Mouse (Mus musculus) midbrain, embryonic 11.5 days (tissue): ENCODE results near the gene Htra3. TPM values are rescaled to one million over a fixed set of nuclear protein-coding genes. Genes with fewer than 3 reads are reported as not detected.

ENCODE experiments used
- ATAC-seq: fragments of 200-750 bp; cut with Nextera tagmentation; 2 replicates; pipeline ENCODE4 v1.8.0; 2017; ENCODE audit warnings: moderate TSS enrichment, moderate library complexity; ENCODE audit not compliant: low FRiP score
- DNase-seq: peaks from one replicate; pipeline ENCODE4 v3.0.0; 2015; ENCODE audit warnings: low spot score; ENCODE audit errors: missing footprints
- H3K27ac ChIP-seq: fragments of 300-500 bp; sonication (generic); 2 replicates; pipeline ENCODE4 v1.5.1; 2014; ENCODE audit warnings: low read depth, low read length
- H3K27me3 ChIP-seq: fragments of 300-500 bp; sonication (generic); 2 replicates; pipeline ENCODE4 v1.6.1; 2014; ENCODE audit warnings: mild to moderate bottlenecking, low read length, moderate library complexity, mixed read lengths; ENCODE audit not compliant: control insufficient read depth, insufficient read depth
- H3K36me3 ChIP-seq: fragments of 300-500 bp; sonication (generic); 2 replicates; pipeline ENCODE4 v1.6.1; 2014; ENCODE audit warnings: mild to moderate bottlenecking, low read length, moderate library complexity, mixed read lengths; ENCODE audit not compliant: control insufficient read depth, insufficient read depth
- H3K4me1 ChIP-seq: fragments of 300-500 bp; sonication (generic); 2 replicates; pipeline ENCODE4 v1.6.1; 2014; ENCODE audit warnings: low read length; ENCODE audit not compliant: control insufficient read depth, insufficient read depth
- H3K4me2 ChIP-seq: fragments of 300-500 bp; sonication (generic); 2 replicates; pipeline ENCODE4 v1.6.1; 2014; ENCODE audit warnings: mild to moderate bottlenecking, moderate library complexity
- H3K4me3 ChIP-seq: fragments of 300-500 bp; sonication (generic); 2 replicates; pipeline ENCODE4 v1.5.1; 2014; ENCODE audit warnings: low read depth, low read length
- H3K9ac ChIP-seq: fragments of 300-500 bp; sonication (generic); 2 replicates; pipeline ENCODE4 v1.6.1; 2014; ENCODE audit warnings: low read length
- H3K9me3 ChIP-seq: fragments of 300-500 bp; sonication (generic); 2 replicates; pipeline ENCODE4 v1.6.1; 2016; ENCODE audit warnings: low read length; ENCODE audit not compliant: control insufficient read depth
- WGBS: fragments of 180-500 bp; shearing (Covaris S2); extraction: QIAGEN DNeasy Blood & Tissue Kit; methylation state at CpG from one replicate; pipeline ENCODE4 v1.1.7; 2014; 5-methylcytosine and 5-hydroxymethylcytosine counted together
- polyA plus RNA-seq: library from polyadenylated mRNA; unstranded; fragments of >200 nt; fragmentation: Nextera tagmentation; extraction: Ambion mirVana; gene quantifications from 2 replicates; pipeline ENCODE4 v1.2.1, GENCODE M21; 2014

Htra3 gene
- polyA plus RNA-seq, 1 experiment from 2014 or later = 7.6 TPM

DNA sequence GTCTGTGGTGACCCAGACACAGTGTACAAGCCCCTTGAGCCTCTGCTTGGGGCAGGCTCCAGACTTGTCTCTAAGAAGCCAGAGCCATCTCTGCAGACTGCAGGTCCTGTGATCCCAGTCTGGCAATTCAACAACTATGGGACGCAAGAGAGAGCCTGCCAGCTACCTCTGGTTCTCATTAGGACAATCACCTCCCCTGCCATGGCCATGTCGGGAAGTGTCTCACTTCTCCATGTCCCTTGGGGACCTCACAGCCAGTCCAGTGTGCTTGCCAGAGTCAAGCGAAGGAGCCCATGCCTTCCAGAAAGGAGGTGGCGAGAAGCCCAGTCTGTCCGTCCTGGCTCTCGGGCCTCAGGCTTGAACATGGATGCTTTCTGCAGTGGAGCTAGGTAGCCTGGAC, 46.7 kb downstream of the Htra3 start:
- H3K36me3 ChIP-seq = no peaks in the 10 kb centered on the region
- DNase-seq = no peak
- no peak overlapping the region for H3K27ac ChIP-seq
- no peaks in the 10 kb centered on the region for H3K9me3 ChIP-seq
- H3K4me3 ChIP-seq = no peak overlapping the region
- no peak for ATAC-seq
- no peak overlapping the region for H3K4me2 ChIP-seq
- H3K27me3 ChIP-seq = no peaks in the 10 kb centered on the region
- H3K9ac ChIP-seq = no peak overlapping the region
- 90% methylated on average over 6 of the region's 6 CpGs for WGBS
- H3K4me1 ChIP-seq = no peaks in the 10 kb centered on the region

DNA sequence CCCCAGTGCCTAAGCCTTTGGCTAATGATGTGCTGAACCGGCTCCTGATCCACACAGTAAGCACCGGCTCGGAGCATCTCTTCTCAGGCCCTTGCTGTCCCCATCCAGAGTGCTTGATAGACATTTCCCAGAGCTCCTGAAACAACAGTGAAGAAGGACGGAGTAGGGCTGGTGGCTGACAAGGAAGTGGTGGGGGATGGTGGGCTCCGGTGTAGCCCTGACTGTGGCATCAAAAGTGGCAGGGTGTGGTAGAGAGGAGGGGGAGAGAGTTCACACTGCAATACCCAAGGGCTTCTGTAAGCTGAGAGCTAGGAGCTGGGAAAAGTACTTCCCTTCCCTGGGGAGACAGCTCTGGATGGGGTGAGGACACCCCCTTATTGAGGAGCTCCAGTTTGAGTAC, 47.8 kb downstream of the Htra3 start:
- Histone ChIP-seq H3K9ac (no peak overlapping the region), H3K36me3 (no peaks in the 10 kb centered on the region), H3K4me1 (no peaks in the 10 kb centered on the region), H3K27ac (no peak overlapping the region), H3K27me3 (no peaks in the 10 kb centered on the region), H3K9me3 (no peaks in the 10 kb centered on the region), H3K4me3 (no peak overlapping the region), H3K4me2 (no peak overlapping the region)
- no peak for ATAC-seq
- WGBS = 84% methylated on average over 5 of the region's 5 CpGs
- DNase-seq = no peak

DNA sequence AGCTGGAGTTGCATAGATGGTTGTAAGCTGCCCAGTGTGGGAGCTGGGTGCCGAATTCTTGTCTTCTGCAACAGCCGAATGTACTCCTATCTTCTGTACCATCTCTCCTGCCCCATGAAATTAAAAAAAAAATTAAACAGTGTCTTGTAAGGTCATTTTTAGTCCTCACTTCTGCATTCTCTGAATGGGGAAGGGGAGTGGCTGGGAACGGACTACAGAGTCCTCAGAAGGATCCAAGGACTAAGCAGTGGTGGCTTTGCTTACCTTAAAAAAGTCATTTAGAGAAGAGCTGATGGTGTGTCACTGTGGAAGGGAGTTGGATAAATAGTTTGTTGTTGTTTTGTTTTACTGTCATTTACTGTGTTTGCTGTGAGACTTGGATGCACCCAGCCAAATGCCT, 48.4 kb downstream of the Htra3 start:
- ATAC-seq = no peak

DNA sequence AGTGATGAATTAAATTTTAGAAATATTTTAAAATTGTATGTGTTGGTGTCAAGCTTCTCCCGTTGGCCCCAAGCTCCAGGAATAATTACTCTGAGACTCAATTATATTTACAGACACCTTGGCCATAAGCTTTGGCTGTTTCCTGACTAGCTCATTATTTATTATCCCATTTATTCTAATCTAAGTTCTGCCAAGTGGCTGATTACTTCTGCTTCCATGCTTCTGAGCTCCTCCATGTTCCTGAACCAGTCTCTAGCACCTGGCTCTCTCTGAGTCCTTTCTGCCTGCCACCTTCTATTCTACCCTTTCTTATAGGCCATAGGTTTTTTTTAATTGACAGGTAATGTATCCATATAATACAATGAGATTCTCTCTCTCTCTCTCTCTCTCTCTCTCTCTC, 48.9 kb downstream of the Htra3 start:
- H3K27ac ChIP-seq = no peak overlapping the region
- WGBS = 100% methylated on average over 1 of the region's 1 CpGs
- H3K27me3 ChIP-seq = no peaks in the 10 kb centered on the region
- H3K9me3 ChIP-seq = no peaks in the 10 kb centered on the region
- H3K4me2 ChIP-seq = no peak overlapping the region
- no peak for DNase-seq
- no peak overlapping the region for H3K9ac ChIP-seq
- H3K4me3 ChIP-seq = no peak overlapping the region
- H3K36me3 ChIP-seq = no peaks in the 10 kb centered on the region
- ATAC-seq = no peak
- H3K4me1 ChIP-seq = no peaks in the 10 kb centered on the region

More for the DNA sequence above, 48.4 kb downstream of the Htra3 start:
- Histone ChIP-seq H3K27me3 (no peaks in the 10 kb centered on the region), H3K4me2 (no peak overlapping the region), H3K4me1 (no peaks in the 10 kb centered on the region), H3K9ac (no peak overlapping the region), H3K27ac (no peak overlapping the region), H3K4me3 (no peak overlapping the region), H3K36me3 (no peaks in the 10 kb centered on the region), H3K9me3 (no peaks in the 10 kb centered on the region)
- no peak for DNase-seq
- WGBS = 75% methylated on average over 3 of the region's 3 CpGs

DNA sequence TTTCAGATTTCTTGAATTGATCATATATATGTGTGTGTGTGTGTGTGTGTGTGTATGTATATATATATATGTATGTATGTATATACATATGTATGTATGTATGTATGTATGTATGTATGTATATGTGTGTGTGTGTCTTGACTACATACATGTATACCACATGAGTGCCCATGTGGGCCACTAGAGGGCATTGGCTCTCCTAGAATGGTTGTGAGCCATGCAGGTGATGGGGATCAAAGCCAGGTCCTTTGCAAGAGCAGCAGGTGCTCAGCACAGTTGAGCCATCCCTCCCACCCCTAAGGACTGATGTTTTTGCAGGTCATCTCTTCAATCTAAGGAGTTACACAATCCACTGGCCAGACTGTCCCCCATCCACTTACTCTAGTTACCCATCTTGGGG, 50.2 kb downstream of the Htra3 start:
- H3K36me3 ChIP-seq = no peaks in the 10 kb centered on the region
- no peaks in the 10 kb centered on the region for H3K9me3 ChIP-seq
- no peaks in the 10 kb centered on the region for H3K4me1 ChIP-seq
- H3K27ac ChIP-seq = no peak overlapping the region
- ATAC-seq (no peak), DNase-seq (no peak)
- no peak overlapping the region for H3K4me2 ChIP-seq
- no peak overlapping the region for H3K9ac ChIP-seq
- no peak overlapping the region for H3K4me3 ChIP-seq
- H3K27me3 ChIP-seq = no peaks in the 10 kb centered on the region

DNA sequence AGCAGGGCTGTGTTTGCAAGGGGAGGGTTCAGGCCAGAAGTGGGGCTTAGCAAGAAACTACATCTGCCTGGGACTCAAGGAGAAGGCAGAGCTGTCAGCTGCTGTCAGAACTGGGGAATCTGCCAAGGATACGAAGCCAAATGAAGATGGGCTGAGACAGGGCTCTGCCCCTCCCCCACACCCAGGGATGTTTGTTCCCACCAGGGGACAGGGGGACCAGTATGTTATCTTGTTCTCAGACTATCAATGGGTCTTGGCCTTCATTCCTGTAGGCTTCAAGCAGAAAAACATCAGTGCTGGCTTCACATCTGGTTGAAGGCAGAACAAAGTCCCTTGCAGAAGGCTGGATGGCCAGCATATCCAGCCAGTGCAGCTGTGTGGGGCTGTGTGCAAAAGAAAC, 50.9 kb downstream of the Htra3 start:
- no peak overlapping the region for H3K4me3 ChIP-seq
- WGBS = 41% methylated on average over 1 of the region's 1 CpGs

DNA sequence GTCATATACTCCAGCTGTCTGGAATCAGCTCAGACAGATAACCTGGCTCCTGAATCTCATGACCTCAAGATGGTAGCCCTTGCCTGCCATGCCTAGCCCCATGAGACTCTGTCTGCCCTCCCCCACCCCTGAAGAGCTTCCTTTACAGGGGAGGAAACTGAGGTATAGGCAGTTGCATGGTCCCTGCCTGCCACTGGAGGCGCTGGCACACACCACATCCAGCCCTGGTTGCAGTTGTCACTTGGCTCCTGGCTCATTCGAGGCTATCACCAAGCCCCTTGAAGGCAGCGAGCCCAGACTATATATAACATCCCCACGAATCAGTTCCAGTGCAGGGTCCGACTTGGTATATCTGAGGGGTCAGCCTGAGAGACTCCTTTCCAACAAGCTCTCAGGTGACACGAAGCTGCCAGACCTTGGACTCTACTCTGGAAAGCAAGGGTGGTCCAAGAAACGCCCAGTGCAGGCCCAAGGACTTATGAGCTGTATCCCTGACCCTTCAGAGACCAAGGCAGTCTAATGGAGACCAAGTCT, 52.2 kb downstream of the Htra3 start:
- H3K27ac ChIP-seq = no peak overlapping the region
- DNase-seq (no peak), ATAC-seq (no peak)
- no peak overlapping the region for H3K4me3 ChIP-seq
- no peak overlapping the region for H3K9ac ChIP-seq
- no peaks in the 10 kb centered on the region for H3K9me3 ChIP-seq
- no peaks in the 10 kb centered on the region for H3K36me3 ChIP-seq
- no peaks in the 10 kb centered on the region for H3K4me1 ChIP-seq
- no peaks in the 10 kb centered on the region for H3K27me3 ChIP-seq
- H3K4me2 ChIP-seq = no peak overlapping the region
- 65% methylated on average over 7 of the region's 7 CpGs for WGBS

More for the DNA sequence above, 50.9 kb downstream of the Htra3 start:
- no peak overlapping the region for H3K4me2 ChIP-seq
- DNase-seq (no peak), ATAC-seq (no peak)
- no peaks in the 10 kb centered on the region for H3K4me1 ChIP-seq
- H3K36me3 ChIP-seq = no peaks in the 10 kb centered on the region
- H3K27me3 ChIP-seq = no peaks in the 10 kb centered on the region
- no peaks in the 10 kb centered on the region for H3K9me3 ChIP-seq
- no peak overlapping the region for H3K9ac ChIP-seq
- no peak overlapping the region for H3K27ac ChIP-seq

DNA sequence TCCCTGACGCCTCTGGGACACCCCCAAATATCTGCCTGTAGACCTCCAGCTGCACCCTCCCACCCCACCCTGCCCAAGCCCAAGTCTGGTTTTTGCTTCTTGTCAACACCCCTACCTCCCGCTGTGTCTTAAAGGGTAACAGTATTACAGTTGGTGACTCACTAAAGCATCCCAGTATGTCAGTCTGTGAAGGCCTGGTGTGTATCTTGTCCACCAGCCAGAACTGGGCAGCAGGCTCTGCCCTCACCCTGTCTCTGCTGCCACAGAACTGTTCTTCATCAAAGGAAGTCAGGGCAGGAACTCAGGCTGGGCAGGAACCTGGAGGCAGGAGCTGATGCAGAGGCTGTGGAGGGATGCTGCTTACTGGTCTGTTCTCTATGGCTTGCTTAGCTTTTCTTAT, 53.2 kb downstream of the Htra3 start:
- H3K27ac ChIP-seq = no peak overlapping the region
- no peak for ATAC-seq
- 88% methylated on average over 2 of the region's 2 CpGs for WGBS

DNA sequence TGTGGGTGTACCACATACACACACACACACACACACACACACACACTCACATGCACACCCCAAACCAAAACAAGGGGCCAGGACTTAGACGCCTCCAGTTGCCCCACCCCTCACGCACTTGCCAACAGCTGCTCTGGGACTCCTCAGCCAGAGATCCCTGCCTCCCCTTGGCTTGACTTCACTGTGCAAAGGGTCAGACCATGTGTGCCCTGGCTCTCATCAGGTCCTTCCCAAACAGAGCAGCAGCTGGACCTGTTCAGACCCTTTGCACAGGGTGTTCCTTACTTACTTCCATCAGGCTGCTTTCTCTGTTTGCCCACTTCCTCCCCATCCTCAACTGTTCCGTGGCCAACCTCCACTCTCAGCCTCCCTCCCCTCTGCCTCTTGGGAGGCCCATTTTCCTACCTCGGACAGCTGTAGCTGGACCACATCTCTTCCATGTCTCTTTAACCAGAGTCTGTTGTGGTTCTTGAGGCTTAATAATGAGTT, 54.8 kb downstream of the Htra3 start:
- no peak overlapping the region for H3K9ac ChIP-seq
- H3K4me2 ChIP-seq = no peak overlapping the region
- no peak for ATAC-seq
- 81% methylated on average over 4 of the region's 4 CpGs for WGBS
- no peaks in the 10 kb centered on the region for H3K4me1 ChIP-seq
- no peaks in the 10 kb centered on the region for H3K9me3 ChIP-seq
- no peaks in the 10 kb centered on the region for H3K36me3 ChIP-seq
- H3K4me3 ChIP-seq = no peak overlapping the region
- H3K27ac ChIP-seq = no peak overlapping the region
- no peak for DNase-seq
- H3K27me3 ChIP-seq = no peaks in the 10 kb centered on the region

More for the DNA sequence above, 53.2 kb downstream of the Htra3 start:
- H3K4me2 ChIP-seq = no peak overlapping the region
- H3K4me1 ChIP-seq = no peaks in the 10 kb centered on the region
- no peaks in the 10 kb centered on the region for H3K36me3 ChIP-seq
- no peaks in the 10 kb centered on the region for H3K9me3 ChIP-seq
- no peak for DNase-seq
- no peaks in the 10 kb centered on the region for H3K27me3 ChIP-seq
- no peak overlapping the region for H3K4me3 ChIP-seq
- H3K9ac ChIP-seq = no peak overlapping the region

DNA sequence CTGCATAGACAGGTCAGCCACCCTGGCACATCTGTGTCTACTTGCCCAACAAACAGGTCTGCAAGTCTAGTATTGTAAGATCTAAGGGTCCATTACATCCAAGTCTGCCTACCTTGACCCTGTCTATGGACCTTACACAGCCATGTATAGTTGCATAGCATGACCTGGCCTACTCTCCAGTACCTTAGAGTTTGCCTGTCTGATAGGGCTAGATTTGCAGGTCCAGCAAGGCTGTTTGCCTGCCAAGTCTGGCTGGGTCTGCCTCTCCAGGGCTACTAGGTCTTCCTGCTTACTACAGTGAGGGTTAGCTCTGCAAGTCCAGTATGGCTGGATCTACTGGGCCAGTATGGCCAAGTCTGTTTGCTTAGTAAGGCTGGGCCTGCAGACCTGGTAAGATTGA, 55.8 kb downstream of the Htra3 start:
- H3K9ac ChIP-seq = no peak overlapping the region
- no peak overlapping the region for H3K27ac ChIP-seq
- ATAC-seq (no peak), DNase-seq (no peak)
- no peaks in the 10 kb centered on the region for H3K27me3 ChIP-seq
- no peak overlapping the region for H3K4me3 ChIP-seq
- no peaks in the 10 kb centered on the region for H3K4me1 ChIP-seq
- H3K9me3 ChIP-seq = no peaks in the 10 kb centered on the region
- H3K36me3 ChIP-seq = no peaks in the 10 kb centered on the region
- H3K4me2 ChIP-seq = no peak overlapping the region
